Mouse (Mus musculus) lung, embryonic 14.5 days (tissue): ENCODE results near the gene Bmx. TPM values are rescaled to one million over a fixed set of nuclear protein-coding genes. Genes with fewer than 3 reads are reported as not detected.

Experiments
- ATAC-seq: fragments of 200-750 bp; cut with Nextera tagmentation; 2 replicates; pipeline ENCODE4 v1.8.0; 2017; ENCODE audit warnings: mild to moderate bottlenecking, moderate TSS enrichment, moderate library complexity; ENCODE audit not compliant: insufficient read depth
- DNase-seq: peaks from one replicate; pipeline ENCODE4 v3.0.0-alpha.2; 2015
- H3K27ac ChIP-seq: fragments of 300-500 bp; sonication (generic); 2 replicates; pipeline ENCODE4 v1.5.1; 2014; ENCODE audit warnings: low read depth, mild to moderate bottlenecking, moderate library complexity
- H3K27me3 ChIP-seq: fragments of 300-500 bp; sonication (generic); 2 replicates; pipeline ENCODE4 v1.6.1; 2014; ENCODE audit warnings: low read length, control low read depth; ENCODE audit not compliant: insufficient read depth
- H3K36me3 ChIP-seq: fragments of 300-500 bp; sonication (generic); 2 replicates; pipeline ENCODE4 v1.6.1; 2014; ENCODE audit warnings: control low read depth; ENCODE audit not compliant: insufficient read depth
- H3K4me1 ChIP-seq: fragments of 300-500 bp; sonication (generic); 2 replicates; pipeline ENCODE4 v1.6.1; 2014; ENCODE audit warnings: antibody characterized with exemption, control low read depth; ENCODE audit not compliant: insufficient read depth
- H3K4me2 ChIP-seq: fragments of 300-500 bp; sonication (generic); 2 replicates; pipeline ENCODE4 v1.6.1; 2014; ENCODE audit warnings: mild to moderate bottlenecking
- H3K4me3 ChIP-seq: fragments of 300-500 bp; sonication (generic); 2 replicates; pipeline ENCODE4 v1.5.1; 2014; ENCODE audit warnings: low read depth, low read length
- H3K9ac ChIP-seq: fragments of 300-500 bp; sonication (generic); 2 replicates; pipeline ENCODE4 v1.6.1; 2014
- H3K9me3 ChIP-seq: fragments of 300-500 bp; sonication (generic); 2 replicates; pipeline ENCODE4 v1.6.1; 2016; ENCODE audit warnings: low read depth, low read length, control low read depth
- CTCF ChIP-seq: IDR thresholded peaks from 2 replicates; pipeline ENCODE4 v1.5.1; 2016; ENCODE audit warnings: antibody characterized with exemption, low read depth
- WGBS: fragments of 180-500 bp; shearing (Covaris S2); extraction: QIAGEN DNeasy Blood & Tissue Kit; methylation state at CpG from one replicate; pipeline ENCODE4 v1.1.7; 2014; 5-methylcytosine and 5-hydroxymethylcytosine counted together
- polyA plus RNA-seq: library from polyadenylated mRNA; unstranded; fragments of >200 nt; fragmentation: Nextera tagmentation; extraction: Ambion mirVana; gene quantifications from 2 replicates; pipeline ENCODE4 v1.2.1, GENCODE M21; 2014

Bmx gene
- polyA plus RNA-seq, 1 experiment from 2014 or later: 0.66 TPM

- no peaks in the 10 kb centered on the region for H3K9me3 ChIP-seq
- H3K4me1 ChIP-seq: no peaks in the 10 kb centered on the region
- H3K4me3 ChIP-seq: peak within 1 kb of the TSS; percentile 32
- no peaks in the 10 kb centered on the region for H3K36me3 ChIP-seq
- H3K27me3 ChIP-seq: no peaks in the 10 kb centered on the region
- H3K9ac ChIP-seq: peak within 1 kb of the TSS; percentile 55
- TF ChIP-seq CTCF: peak; percentile 49; the same call in 1 of the 2 replicates
- H3K27ac ChIP-seq: 0 out of 2 replicates have a peak within 1 kb of the TSS, but pooled peaks have one; percentile 46
- ATAC-seq (peak; percentile 94), DNase-seq (peak; percentile 72)
- WGBS: 8% methylated on average over 20 of the region's 20 CpGs
- H3K4me2 ChIP-seq: peak within 1 kb of the TSS; percentile 59
These were observed 11.3 kb upstream of the Bmx start, which contains the start of gene Pir for GRCm38 (mm10) chrX:164269285-164269761. Pir (plus strand) TSS chrX:164269371.

GRCm38 (mm10) chrX:164264861-164265260 is 6.9 kb upstream of the Bmx start:
- ATAC-seq (no peak), DNase-seq (no peak)
- no peaks in the 10 kb centered on the region for H3K27me3 ChIP-seq
- no peak for TF ChIP-seq CTCF
- H3K4me3 ChIP-seq: no peak overlapping the region
- H3K9me3 ChIP-seq: no peaks in the 10 kb centered on the region
- no peaks in the 10 kb centered on the region for H3K4me1 ChIP-seq
- H3K27ac ChIP-seq: no peak overlapping the region
- H3K4me2 ChIP-seq: no peak overlapping the region
- no peaks in the 10 kb centered on the region for H3K36me3 ChIP-seq
- H3K9ac ChIP-seq: no peak overlapping the region
- WGBS: 40% methylated on average over 1 of the region's 1 CpGs

DNA sequence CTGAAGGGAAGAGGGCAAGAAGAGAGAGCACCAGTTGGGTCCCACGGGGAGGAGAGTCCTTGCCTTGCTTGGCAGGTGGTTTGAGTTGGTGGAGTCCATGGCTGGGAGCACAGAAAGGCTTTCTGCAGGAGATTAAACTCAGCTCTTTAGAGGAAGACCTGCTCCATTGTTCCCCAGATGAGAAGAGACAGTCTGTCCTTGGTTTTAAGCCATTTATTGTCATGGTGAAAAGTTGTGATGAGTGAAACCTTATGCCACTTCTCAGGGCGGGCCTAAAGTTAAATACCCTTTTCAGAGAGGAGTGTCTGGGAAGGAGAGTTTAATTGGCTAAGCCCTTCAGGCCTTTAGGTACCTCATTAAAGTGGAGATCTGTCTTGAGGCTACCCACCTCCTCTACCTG is 4.3 kb upstream of the Bmx start:
- Histone ChIP-seq H3K27ac (no peak overlapping the region), H3K27me3 (no peaks in the 10 kb centered on the region), H3K9me3 (no peaks in the 10 kb centered on the region), H3K4me2 (no peak overlapping the region), H3K9ac (no peak overlapping the region), H3K4me1 (no peaks in the 10 kb centered on the region), H3K36me3 (no peaks in the 10 kb centered on the region), H3K4me3 (no peak overlapping the region)
- ATAC-seq (no peak), DNase-seq (no peak)
- WGBS: 53% methylated on average over 2 of the region's 2 CpGs
- no peak for TF ChIP-seq CTCF

DNA sequence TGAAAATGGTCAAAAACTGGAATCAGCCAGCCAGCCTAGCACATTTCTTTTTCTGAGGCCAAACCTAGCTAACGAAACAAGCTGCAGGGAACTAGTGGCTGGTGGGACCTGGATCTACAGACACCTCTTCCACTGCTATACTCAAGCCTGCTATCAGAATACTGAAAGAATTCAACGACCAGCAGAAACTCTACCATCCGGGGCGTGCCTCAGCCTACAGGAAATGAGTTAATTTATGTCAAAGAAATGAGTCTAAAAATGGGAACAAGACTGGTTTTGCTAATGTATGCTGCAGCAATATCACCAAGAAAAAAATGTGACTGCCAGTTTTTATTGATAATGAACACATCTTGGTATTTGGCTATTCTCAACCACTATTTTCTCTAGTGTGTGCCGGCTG is 669 bp upstream of the Bmx start:
- Histone ChIP-seq H3K9ac (no peak overlapping the region), H3K4me2 (no peak overlapping the region), H3K9me3 (no peaks in the 10 kb centered on the region), H3K27me3 (no peaks in the 10 kb centered on the region), H3K4me1 (no peaks in the 10 kb centered on the region), H3K4me3 (no peak overlapping the region), H3K36me3 (no peaks in the 10 kb centered on the region), H3K27ac (no peak overlapping the region)
- TF ChIP-seq CTCF: no peak
- 65% methylated on average over 5 of the region's 5 CpGs for WGBS
- ATAC-seq (no peak), DNase-seq (no peak)

DNA sequence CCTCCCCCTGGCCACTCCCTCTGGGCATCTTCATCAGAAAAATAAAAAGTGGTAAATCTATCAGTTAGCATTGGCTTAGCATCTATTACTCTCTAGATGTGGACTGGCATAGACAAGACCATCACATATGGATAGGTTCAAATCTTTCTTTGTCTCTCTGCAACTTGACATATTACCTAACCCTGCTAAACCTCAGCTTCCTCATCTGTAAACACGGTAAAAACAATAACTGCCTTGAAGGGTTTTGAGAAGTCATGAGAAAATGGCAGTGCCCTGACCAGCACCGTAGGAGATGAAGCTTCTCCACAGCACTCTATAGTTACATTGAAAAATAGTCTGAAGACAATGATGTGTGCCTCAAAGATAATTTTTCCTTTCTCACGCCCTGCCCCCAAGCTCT is 1.5 kb downstream of the Bmx start:
- Histone ChIP-seq H3K9me3 (no peaks in the 10 kb centered on the region), H3K36me3 (no peaks in the 10 kb centered on the region), H3K4me2 (no peak overlapping the region), H3K9ac (no peak overlapping the region), H3K4me1 (no peaks in the 10 kb centered on the region), H3K4me3 (no peak overlapping the region), H3K27me3 (no peaks in the 10 kb centered on the region), H3K27ac (no peak overlapping the region)
- DNase-seq (no peak), ATAC-seq (no peak)
- no peak for TF ChIP-seq CTCF
- 70% methylated on average over 3 of the region's 3 CpGs for WGBS

GRCm38 (mm10) chrX:164246722-164247121 is 11.3 kb downstream of the Bmx start:
- TF ChIP-seq CTCF: no peak
- H3K9ac ChIP-seq: no peak overlapping the region
- no peak overlapping the region for H3K4me2 ChIP-seq
- H3K27ac ChIP-seq: no peak overlapping the region
- H3K4me1 ChIP-seq: no peaks in the 10 kb centered on the region
- H3K27me3 ChIP-seq: no peaks in the 10 kb centered on the region
- H3K36me3 ChIP-seq: no peaks in the 10 kb centered on the region
- WGBS: 51% methylated on average over 2 of the region's 2 CpGs
- ATAC-seq: no peak
- DNase-seq: no peak
- no peaks in the 10 kb centered on the region for H3K9me3 ChIP-seq
- H3K4me3 ChIP-seq: no peak overlapping the region

DNA sequence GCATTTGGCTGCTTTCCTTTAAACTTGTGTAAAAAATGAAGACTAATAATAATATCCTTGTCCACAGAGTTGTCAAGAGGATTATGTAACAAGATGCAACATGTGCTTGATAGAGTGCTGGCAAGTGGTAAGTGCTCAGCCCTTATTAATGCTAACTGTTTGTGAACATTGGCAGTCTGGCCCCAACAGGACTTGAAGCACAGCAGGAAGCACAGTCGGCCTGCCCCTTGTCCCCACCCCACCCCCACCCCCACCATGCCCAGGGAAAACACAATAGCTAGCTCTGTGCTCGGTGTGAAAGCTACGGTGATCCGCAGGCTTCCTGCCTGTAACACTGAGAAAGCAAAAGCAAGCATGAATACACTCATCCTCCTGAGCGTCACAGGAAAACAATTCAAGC is 12.3 kb downstream of the Bmx start:
- Histone ChIP-seq H3K27me3 (no peaks in the 10 kb centered on the region), H3K9ac (no peak overlapping the region), H3K27ac (no peak overlapping the region), H3K9me3 (no peaks in the 10 kb centered on the region), H3K36me3 (no peaks in the 10 kb centered on the region), H3K4me3 (no peak overlapping the region), H3K4me2 (0 out of 2 replicates have a peak overlapping the region, but pooled peaks have one; percentile 23), H3K4me1 (no peaks in the 10 kb centered on the region)
- TF ChIP-seq CTCF: no peak
- ATAC-seq: peak; percentile 60
- peak; percentile 20 for DNase-seq
- 6% methylated on average over 5 of the region's 5 CpGs for WGBS

- Histone ChIP-seq H3K27me3 (no peaks in the 10 kb centered on the region), H3K36me3 (no peaks in the 10 kb centered on the region), H3K9me3 (no peaks in the 10 kb centered on the region), H3K27ac (no peak overlapping the region), H3K4me2 (no peak overlapping the region), H3K4me1 (no peaks in the 10 kb centered on the region), H3K9ac (no peak overlapping the region), H3K4me3 (no peak overlapping the region)
- ATAC-seq (no peak), DNase-seq (peak; percentile 9)
- 41% methylated on average over 8 of the region's 8 CpGs for WGBS
- no peak for TF ChIP-seq CTCF
These were observed 24.6 kb downstream of the Bmx start for GRCm38 (mm10) chrX:164233380-164233779.
